Mouse (Mus musculus) E14TG2a.4 (cell line): ENCODE results near the gene Sdk2.

Source experiments
- CTCF ChIP-seq: conservative IDR thresholded peaks from 2 replicates; pipeline ENCODE4 v1.5.1; 2014; ENCODE audit warnings: low read length
- NANOG ChIP-seq: IDR thresholded peaks from 2 replicates; pipeline ENCODE4 v1.6.1; 2014; ENCODE audit warnings: borderline replicate concordance, low read length, mixed read lengths
- POU5F1 ChIP-seq: IDR thresholded peaks from 2 replicates; pipeline ENCODE4 v1.6.1; 2014; ENCODE audit warnings: low read length, borderline replicate concordance

DNA sequence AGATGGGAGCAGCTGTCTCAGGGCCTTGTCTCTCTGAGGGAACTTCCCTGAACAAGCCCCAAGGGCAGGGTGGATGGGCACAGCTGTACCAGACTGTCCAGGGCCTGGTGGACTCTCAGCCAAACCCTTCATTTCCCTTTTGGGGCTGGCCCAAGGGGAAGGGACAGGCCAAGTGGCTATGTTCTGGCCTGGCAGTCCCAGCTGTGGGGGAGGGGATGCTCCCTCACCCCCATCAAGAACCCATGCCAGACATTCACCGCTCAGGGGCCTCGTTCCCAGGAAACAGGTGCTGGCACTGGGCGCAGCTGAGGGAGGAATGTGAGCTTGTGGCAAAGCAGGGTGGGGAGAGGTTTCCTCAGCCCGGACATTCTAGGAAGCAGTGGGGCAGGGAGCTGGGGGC is 15.5 kb downstream of the Sdk2 start:
- TF ChIP-seq CTCF, result no peak
- TF ChIP-seq POU5F1, result no peak
- no peak for TF ChIP-seq NANOG
